Comparison of ENCODE assay signal across 11 mouse cellular contexts in genomic region chr10:77127926-77128325, GRCm38 (mm10). TPM values are rescaled to one million over a fixed set of nuclear protein-coding genes. Genes with fewer than 3 reads are reported as not detected.
DNase-seq lines count a peak whose midpoint lies in the region; ATAC-seq lines count a peak whose summit lies in the region.
"Had no signal": no experiment of that assay in that cellular context is flagged by ENCODE, and none has a peak within 500 bp of the region (broad histone marks: within the 10 kb centered on the region; RNA-seq: fewer than 3 reads in every experiment).

No protein-coding gene starts in this region.

- H3K27ac ChIP-seq in forebrain, embryonic 10.5 days = 0 out of 2 replicates have a peak overlapping the region, but pooled peaks have one; percentile 7
- no peak overlapping the region for H3K27ac ChIP-seq in forebrain, embryonic 15.5 days (replicated peaks)
- no peak overlapping the region for H3K27ac ChIP-seq in neural tube, embryonic 11.5 days (ENCODE audit: low read depth, low read length)
- no peak overlapping the region for H3K27ac ChIP-seq in neural tube, embryonic 15.5 days (replicated peaks)
- H3K27ac ChIP-seq: embryonic facial prominence, embryonic 12.5 days had no signal

- H3K4me3 ChIP-seq in forebrain, embryonic 10.5 days = no peak overlapping the region
- no peak overlapping the region for H3K4me3 ChIP-seq in forebrain, embryonic 15.5 days
- no peak overlapping the region for H3K4me3 ChIP-seq in neural tube, embryonic 11.5 days (ENCODE audit: low read depth, low read length)
- H3K4me3 ChIP-seq in neural tube, embryonic 15.5 days (replicated peaks) = no peak overlapping the region
- H3K4me3 ChIP-seq: embryonic facial prominence, embryonic 12.5 days had no signal

- 80% methylated on average over 2 of the region's 2 CpGs for WGBS in forebrain, embryonic 10.5 days
- WGBS in forebrain, embryonic 15.5 days = 74% methylated on average over 2 of the region's 2 CpGs
- 70% methylated on average over 2 of the region's 2 CpGs for WGBS in neural tube, embryonic 11.5 days
- 69% methylated on average over 2 of the region's 2 CpGs for WGBS in neural tube, embryonic 15.5 days

- no peak overlapping the region for H3K9ac ChIP-seq in forebrain, embryonic 15.5 days (replicated peaks)
- H3K9ac ChIP-seq in neural tube, embryonic 11.5 days (ENCODE audit: low read length) = peak overlapping the region; percentile 18; the same call in 1 of the 2 replicates
- H3K9ac ChIP-seq in neural tube, embryonic 15.5 days (replicated peaks) = no peak overlapping the region
- H3K9ac ChIP-seq: embryonic facial prominence, embryonic 12.5 days had no signal

- no peak for DNase-seq in forebrain, embryonic 10.5 days (ENCODE audit: extremely low spot score, low spot score)
- no peak for DNase-seq in neural tube, embryonic 11.5 days (ENCODE audit: low spot score)
- DNase-seq in kidney, postnatal 10 days = peak; percentile 88
- peak; percentile 62 for DNase-seq in testis, postnatal 10 days (ENCODE audit: low spot score)
- no peak for DNase-seq in cerebellum, postnatal 10 days
- no peak for DNase-seq in natural killer cell, adult 2 months (ENCODE audit: low spot score in 2 of 2)
- DNase-seq: B cell, adult 2 months; left cerebral cortex, postnatal 4 days had no signal

- H3K27me3 ChIP-seq in forebrain, embryonic 10.5 days (ENCODE audit: poor library complexity, severe bottlenecking) = no peaks in the 10 kb centered on the region
- no peaks in the 10 kb centered on the region for H3K27me3 ChIP-seq in forebrain, embryonic 15.5 days
- no peaks in the 10 kb centered on the region for H3K27me3 ChIP-seq in neural tube, embryonic 11.5 days (ENCODE audit: control insufficient read depth, insufficient read depth, low read length)
- H3K27me3 ChIP-seq in neural tube, embryonic 15.5 days (replicated peaks) = no peaks in the 10 kb centered on the region
- H3K27me3 ChIP-seq: embryonic facial prominence, embryonic 12.5 days had no signal

- no peak for ATAC-seq in forebrain, embryonic 15.5 days (replicated peaks)
- ATAC-seq in neural tube, embryonic 11.5 days (ENCODE audit: insufficient read depth, low FRiP score, low TSS enrichment) = no peak
- no peak for ATAC-seq in neural tube, embryonic 15.5 days (ENCODE audit: low FRiP score)

- H3K36me3 ChIP-seq in forebrain, embryonic 10.5 days (replicated peaks) = peaks cover 32% of the 10 kb centered on the region
- H3K36me3 ChIP-seq in forebrain, embryonic 15.5 days = no peaks in the 10 kb centered on the region
- no peaks in the 10 kb centered on the region for H3K36me3 ChIP-seq in neural tube, embryonic 11.5 days (ENCODE audit: control insufficient read depth, insufficient read depth, low read length)
- no peaks in the 10 kb centered on the region for H3K36me3 ChIP-seq in neural tube, embryonic 15.5 days
- H3K36me3 ChIP-seq: embryonic facial prominence, embryonic 12.5 days had no signal

- no peaks in the 10 kb centered on the region for H3K9me3 ChIP-seq in forebrain, embryonic 10.5 days
- H3K9me3 ChIP-seq in forebrain, embryonic 15.5 days = no peaks in the 10 kb centered on the region
- H3K9me3 ChIP-seq in neural tube, embryonic 11.5 days (ENCODE audit: control insufficient read depth, low read length) = no peaks in the 10 kb centered on the region
- no peaks in the 10 kb centered on the region for H3K9me3 ChIP-seq in neural tube, embryonic 15.5 days (replicated peaks)
- H3K9me3 ChIP-seq: embryonic facial prominence, embryonic 12.5 days had no signal

- peaks cover 44% of the 10 kb centered on the region for H3K4me1 ChIP-seq in forebrain, embryonic 10.5 days
- H3K4me1 ChIP-seq in forebrain, embryonic 15.5 days = peaks cover 17% of the 10 kb centered on the region
- H3K4me1 ChIP-seq in neural tube, embryonic 11.5 days (ENCODE audit: control insufficient read depth, insufficient read depth, low read length) = peaks cover 21% of the 10 kb centered on the region
- peaks cover 29% of the 10 kb centered on the region for H3K4me1 ChIP-seq in neural tube, embryonic 15.5 days

- H3K4me2 ChIP-seq in forebrain, embryonic 15.5 days (replicated peaks) = no peak overlapping the region
- no peak overlapping the region for H3K4me2 ChIP-seq in neural tube, embryonic 11.5 days (ENCODE audit: low read depth)
- H3K4me2 ChIP-seq in neural tube, embryonic 15.5 days = no peak overlapping the region
- H3K4me2 ChIP-seq: embryonic facial prominence, embryonic 12.5 days had no signal

RNA-seq across cellular contexts. Expression of gene Col18a1, which starts 38.4 kb away (rescaled TPM):
- 147 and 152 TPM in 2 replicates for polyA plus RNA-seq in forebrain, embryonic 10.5 days (2016; fragmentation: Nextera tagmentation; extraction: Ambion mirVana)
- polyA plus RNA-seq in forebrain, embryonic 15.5 days (2015; fragmentation: Nextera tagmentation; extraction: Ambion mirVana) = 23.5 and 23.8 TPM in 2 replicates
- polyA plus RNA-seq in neural tube, embryonic 11.5 days (2014; fragmentation: Nextera tagmentation; extraction: Ambion mirVana) = 80.1 and 83.2 TPM in 2 replicates
- polyA plus RNA-seq in neural tube, embryonic 15.5 days (2015; fragmentation: Nextera tagmentation; extraction: Ambion mirVana) = 37.5 and 48.2 TPM in 2 replicates

Comparison
In these comparisons a context has a peak if more than half of its experiments do, and no peak if none do; other contexts are left out.
1. DNase-seq: peak in kidney, postnatal 10 days (single experiment) and testis, postnatal 10 days (single experiment); none in forebrain, embryonic 10.5 days (single experiment), neural tube, embryonic 11.5 days (single experiment), cerebellum, postnatal 10 days (0 of 2) and natural killer cell, adult 2 months (0 of 2).